Mouse (Mus musculus): Measurements from ENCODE around the gene Ccdc107. TPM values are rescaled to one million over a fixed set of nuclear protein-coding genes. Genes with fewer than 3 reads are reported as not detected.

Ccdc107 gene
- polyA plus RNA-seq (2014; fragmentation: Illumina TruSeq; extraction: RNeasy Lipid Tissue Mini Kit (QIAGEN cat#74804)) = 2.1 TPM

GRCm38 (mm10) chr4:43492821-43493185 is at the start of gene Ccdc107:
TSS of gene Ccdc107 (plus strand) at chr4:43492900.

GRCm38 (mm10) chr4:43454041-43454836 is 38.5 kb upstream of the Ccdc107 start, which contains the start of gene Cd72:
TSS of gene Cd72 (minus strand) at chr4:43454628.

GRCm38 (mm10) chr4:43483535-43484091 is 9.1 kb upstream of the Ccdc107 start, which contains the start of gene Sit1:
TSS of gene Sit1 (minus strand) at chr4:43483734.

GRCm38 (mm10) chr4:43499407-43500333 is 7.0 kb downstream of the Ccdc107 start, which contains the start of gene Arhgef39:
TSS of gene Arhgef39 (minus strand) at chr4:43499695.

GRCm38 (mm10) chr4:43506536-43507185 is 14.0 kb downstream of the Ccdc107 start, which contains the start of gene Car9:
TSS of gene Car9 (plus strand) at chr4:43506966.

Other genes starting within 250 kb of the Ccdc107 start
- 0.23 TPM for gene Atp8b5, start 225.7 kb upstream of the Ccdc107 start, polyA plus RNA-seq (2014; fragmentation: Illumina TruSeq; extraction: RNeasy Lipid Tissue Mini Kit (QIAGEN cat#74804))
- gene Rusc2, start 110.9 kb upstream of the Ccdc107 start, polyA plus RNA-seq (2014; fragmentation: Illumina TruSeq; extraction: RNeasy Lipid Tissue Mini Kit (QIAGEN cat#74804)) = 0.63 TPM
- 1.1 TPM for gene Fam166b, start 63.8 kb upstream of the Ccdc107 start, polyA plus RNA-seq (2014; fragmentation: Illumina TruSeq; extraction: RNeasy Lipid Tissue Mini Kit (QIAGEN cat#74804))
- gene Tesk1, start 51.0 kb upstream of the Ccdc107 start, polyA plus RNA-seq (2014; fragmentation: Illumina TruSeq; extraction: RNeasy Lipid Tissue Mini Kit (QIAGEN cat#74804)) = 0.31 TPM
- 2.5 TPM for gene Cd72, start 38.3 kb upstream of the Ccdc107 start, polyA plus RNA-seq (2014; fragmentation: Illumina TruSeq; extraction: RNeasy Lipid Tissue Mini Kit (QIAGEN cat#74804))
- not detected for gene Sit1, start 9.2 kb upstream of the Ccdc107 start, polyA plus RNA-seq (2014; fragmentation: Illumina TruSeq; extraction: RNeasy Lipid Tissue Mini Kit (QIAGEN cat#74804))
- 6.7 TPM for gene Arhgef39, start 6.8 kb downstream of the Ccdc107 start, polyA plus RNA-seq (2014; fragmentation: Illumina TruSeq; extraction: RNeasy Lipid Tissue Mini Kit (QIAGEN cat#74804))
- 2.3 TPM for gene Car9, start 14.1 kb downstream of the Ccdc107 start, polyA plus RNA-seq (2014; fragmentation: Illumina TruSeq; extraction: RNeasy Lipid Tissue Mini Kit (QIAGEN cat#74804))
- 58.0 TPM for gene Tpm2, start 30.9 kb downstream of the Ccdc107 start, polyA plus RNA-seq (2014; fragmentation: Illumina TruSeq; extraction: RNeasy Lipid Tissue Mini Kit (QIAGEN cat#74804))
- 10.5 TPM for gene Creb3, start 69.4 kb downstream of the Ccdc107 start, polyA plus RNA-seq (2014; fragmentation: Illumina TruSeq; extraction: RNeasy Lipid Tissue Mini Kit (QIAGEN cat#74804))
- 291 TPM for gene Tln1, start 69.8 kb downstream of the Ccdc107 start, polyA plus RNA-seq (2014; fragmentation: Illumina TruSeq; extraction: RNeasy Lipid Tissue Mini Kit (QIAGEN cat#74804))
- gene Rgp1, start 85.8 kb downstream of the Ccdc107 start, polyA plus RNA-seq (2014; fragmentation: Illumina TruSeq; extraction: RNeasy Lipid Tissue Mini Kit (QIAGEN cat#74804)) = 3.4 TPM
- gene Gba2, start 86.0 kb downstream of the Ccdc107 start, polyA plus RNA-seq (2014; fragmentation: Illumina TruSeq; extraction: RNeasy Lipid Tissue Mini Kit (QIAGEN cat#74804)) = 2.5 TPM
- not detected for gene Msmp, start 91.6 kb downstream of the Ccdc107 start, polyA plus RNA-seq (2014; fragmentation: Illumina TruSeq; extraction: RNeasy Lipid Tissue Mini Kit (QIAGEN cat#74804))
- gene Npr2, start 139.0 kb downstream of the Ccdc107 start, polyA plus RNA-seq (2014; fragmentation: Illumina TruSeq; extraction: RNeasy Lipid Tissue Mini Kit (QIAGEN cat#74804)) = 21.7 TPM
- not detected for gene Spag8, start 160.7 kb downstream of the Ccdc107 start, polyA plus RNA-seq (2014; fragmentation: Illumina TruSeq; extraction: RNeasy Lipid Tissue Mini Kit (QIAGEN cat#74804))
- gene Hint2, start 163.6 kb downstream of the Ccdc107 start, polyA plus RNA-seq (2014; fragmentation: Illumina TruSeq; extraction: RNeasy Lipid Tissue Mini Kit (QIAGEN cat#74804)) = 2.4 TPM
- 5.4 TPM for gene Tmem8b, start 176.1 kb downstream of the Ccdc107 start, polyA plus RNA-seq (2014; fragmentation: Illumina TruSeq; extraction: RNeasy Lipid Tissue Mini Kit (QIAGEN cat#74804))
- gene Fam221b, start 176.2 kb downstream of the Ccdc107 start, polyA plus RNA-seq (2014; fragmentation: Illumina TruSeq; extraction: RNeasy Lipid Tissue Mini Kit (QIAGEN cat#74804)) = 0.14 TPM
- not detected for gene Olfr70, start 207.9 kb downstream of the Ccdc107 start, polyA plus RNA-seq (2014; fragmentation: Illumina TruSeq; extraction: RNeasy Lipid Tissue Mini Kit (QIAGEN cat#74804))
- gene Olfr71, start 217.4 kb downstream of the Ccdc107 start, polyA plus RNA-seq (2014; fragmentation: Illumina TruSeq; extraction: RNeasy Lipid Tissue Mini Kit (QIAGEN cat#74804)) = not detected
- not detected for gene Hrct1, start 234.3 kb downstream of the Ccdc107 start, polyA plus RNA-seq (2014; fragmentation: Illumina TruSeq; extraction: RNeasy Lipid Tissue Mini Kit (QIAGEN cat#74804))
- 0.37 TPM for gene Spaar, start 237.1 kb downstream of the Ccdc107 start, polyA plus RNA-seq (2014; fragmentation: Illumina TruSeq; extraction: RNeasy Lipid Tissue Mini Kit (QIAGEN cat#74804))